Mouse (Mus musculus): ENCODE measurements at regions not wholly inside any gene's neighbourhood (a gene's known extent, or its start where the extent isn't known, plus 50 kb on each side); places are given as distances from the start of the nearest gene placed in this dataset.
A peak's percentile ranks its signal among the peaks of the same experiment; 100 is the strongest.

- H3K9me3 ChIP-seq (ENCODE audit: low read length), result no peaks in the 10 kb centered on the region
- TF ChIP-seq EP300 (IDR thresholded peaks at IDR 0.05) (peak; percentile 98), CTCF (IDR thresholded peaks at IDR 0.05) (no peak)
- H3K4me2 ChIP-seq (replicated peaks; ENCODE audit: low read depth, low read length), result no peak overlapping the region
- peak; percentile 91 for DNase-seq (ENCODE audit: low spot score)
- WGBS, result 49% methylated on average over 3 of the region's 3 CpGs
- H3K9ac ChIP-seq (replicated peaks; ENCODE audit: low read depth), result no peak overlapping the region
- H3K27me3 ChIP-seq (replicated peaks; ENCODE audit: insufficient read depth, low read length), result 0 out of 2 replicates have a peak, but pooled peaks cover 4% of the 10 kb centered on the region
- no peaks in the 10 kb centered on the region for H3K4me1 ChIP-seq (ENCODE audit: insufficient read depth, low read depth, low read length)
- H3K27ac ChIP-seq (ENCODE audit: low read length), result peak overlapping the region; percentile 73
- H3K4me3 ChIP-seq (ENCODE audit: low read depth, low read length), result no peak overlapping the region
- peak; percentile 86 for ATAC-seq
- H3K36me3 ChIP-seq (ENCODE audit: insufficient read depth, low read length), result no peaks in the 10 kb centered on the region
Measured at GRCm38 (mm10) chr9:30829158-30829870, 92.9 kb downstream of the Adamts15 start.

- Histone ChIP-seq H3K4me2 (replicated peaks; ENCODE audit: low read depth, low read length) (no peak overlapping the region), H3K9me3 (ENCODE audit: low read length) (no peaks in the 10 kb centered on the region), H3K4me1 (ENCODE audit: insufficient read depth, low read depth, low read length) (no peaks in the 10 kb centered on the region), H3K4me3 (ENCODE audit: low read depth, low read length) (no peak overlapping the region), H3K27me3 (replicated peaks; ENCODE audit: insufficient read depth, low read length) (0 out of 2 replicates have a peak, but pooled peaks cover 4% of the 10 kb centered on the region), H3K36me3 (ENCODE audit: insufficient read depth, low read length) (no peaks in the 10 kb centered on the region), H3K27ac (ENCODE audit: low read length) (no peak overlapping the region), H3K9ac (replicated peaks; ENCODE audit: low read depth) (no peak overlapping the region)
- TF ChIP-seq CTCF (IDR thresholded peaks at IDR 0.05), result no peak
- ATAC-seq (no peak), DNase-seq (ENCODE audit: low spot score) (no peak)
- 50% methylated on average over 1 of the region's 1 CpGs for WGBS
Measured at GRCm38 (mm10) chr9:30827780-30828179, 94.5 kb downstream of the Adamts15 start.

GRCm38 (mm10) chr9:30824056-30824625 lies 98.1 kb downstream of the Adamts15 start:
- DNase-seq (ENCODE audit: low spot score), result peak; percentile 88
- WGBS, result 30% methylated on average over 4 of the region's 4 CpGs
- TF ChIP-seq EP300 (IDR thresholded peaks at IDR 0.05) (peak; percentile 74), CTCF (IDR thresholded peaks at IDR 0.05) (no peak)

GRCm38 (mm10) chr9:30820806-30821375 lies 101.4 kb downstream of the Adamts15 start:
- no peak overlapping the region for H3K27ac ChIP-seq (ENCODE audit: low read length)
- ATAC-seq (peak; percentile 23; the same call in 1 of the 2 replicates), DNase-seq (ENCODE audit: low spot score) (peak; percentile 47)
- H3K27me3 ChIP-seq (replicated peaks; ENCODE audit: insufficient read depth, low read length), result no peaks in the 10 kb centered on the region
- WGBS, result 56% methylated on average over 2 of the region's 2 CpGs
- H3K4me3 ChIP-seq (ENCODE audit: low read depth, low read length), result no peak overlapping the region
- H3K4me1 ChIP-seq (ENCODE audit: insufficient read depth, low read depth, low read length), result no peaks in the 10 kb centered on the region
- no peak overlapping the region for H3K4me2 ChIP-seq (replicated peaks; ENCODE audit: low read depth, low read length)
- H3K9me3 ChIP-seq (ENCODE audit: low read length), result no peaks in the 10 kb centered on the region
- no peaks in the 10 kb centered on the region for H3K36me3 ChIP-seq (ENCODE audit: insufficient read depth, low read length)
- H3K9ac ChIP-seq (replicated peaks; ENCODE audit: low read depth), result no peak overlapping the region
- no peak for TF ChIP-seq CTCF (IDR thresholded peaks at IDR 0.05)
- TF ChIP-seq EP300 (IDR thresholded peaks at IDR 0.05), result no peak

More at GRCm38 (mm10) chr9:30824056-30824625, 98.1 kb downstream of the Adamts15 start:
- Histone ChIP-seq H3K4me1 (ENCODE audit: insufficient read depth, low read depth, low read length) (no peaks in the 10 kb centered on the region), H3K4me3 (ENCODE audit: low read depth, low read length) (no peak overlapping the region), H3K27me3 (replicated peaks; ENCODE audit: insufficient read depth, low read length) (0 out of 2 replicates have a peak, but pooled peaks cover 4% of the 10 kb centered on the region), H3K27ac (ENCODE audit: low read length) (no peak overlapping the region), H3K36me3 (ENCODE audit: insufficient read depth, low read length) (no peaks in the 10 kb centered on the region), H3K4me2 (replicated peaks; ENCODE audit: low read depth, low read length) (no peak overlapping the region), H3K9ac (replicated peaks; ENCODE audit: low read depth) (no peak overlapping the region), H3K9me3 (ENCODE audit: low read length) (no peaks in the 10 kb centered on the region)
- ATAC-seq, result peak; percentile 78

GRCm38 (mm10) chr9:30813246-30813645 lies 109.0 kb downstream of the Adamts15 start:
- no peak overlapping the region for H3K9ac ChIP-seq (replicated peaks; ENCODE audit: low read depth)
- DNase-seq (ENCODE audit: low spot score) (no peak), ATAC-seq (no peak)
- 41% methylated on average over 4 of the region's 4 CpGs for WGBS
- H3K4me3 ChIP-seq (ENCODE audit: low read depth, low read length), result no peak overlapping the region
- H3K27me3 ChIP-seq (replicated peaks; ENCODE audit: insufficient read depth, low read length), result no peaks in the 10 kb centered on the region
- no peak overlapping the region for H3K27ac ChIP-seq (ENCODE audit: low read length)
- no peaks in the 10 kb centered on the region for H3K9me3 ChIP-seq (ENCODE audit: low read length)
- H3K36me3 ChIP-seq (ENCODE audit: insufficient read depth, low read length), result no peaks in the 10 kb centered on the region
- H3K4me2 ChIP-seq (replicated peaks; ENCODE audit: low read depth, low read length), result no peak overlapping the region
- TF ChIP-seq CTCF (IDR thresholded peaks at IDR 0.05) (no peak), EP300 (IDR thresholded peaks at IDR 0.05) (no peak)
- no peaks in the 10 kb centered on the region for H3K4me1 ChIP-seq (ENCODE audit: insufficient read depth, low read depth, low read length)

- Histone ChIP-seq H3K4me1 (ENCODE audit: insufficient read depth, low read depth, low read length) (no peaks in the 10 kb centered on the region), H3K4me3 (ENCODE audit: low read depth, low read length) (no peak overlapping the region), H3K36me3 (ENCODE audit: insufficient read depth, low read length) (no peaks in the 10 kb centered on the region), H3K27ac (ENCODE audit: low read length) (no peak overlapping the region), H3K9me3 (ENCODE audit: low read length) (no peaks in the 10 kb centered on the region), H3K27me3 (replicated peaks; ENCODE audit: insufficient read depth, low read length) (no peaks in the 10 kb centered on the region), H3K9ac (replicated peaks; ENCODE audit: low read depth) (no peak overlapping the region), H3K4me2 (replicated peaks; ENCODE audit: low read depth, low read length) (no peak overlapping the region)
- WGBS, result 18% methylated on average over 1 of the region's 1 CpGs
- ATAC-seq, result peak; percentile 55
- TF ChIP-seq CTCF (IDR thresholded peaks at IDR 0.05) (no peak), EP300 (IDR thresholded peaks at IDR 0.05) (no peak)
- peak; percentile 47 for DNase-seq (ENCODE audit: low spot score)
Measured at GRCm38 (mm10) chr9:30810843-30811242, 111.4 kb downstream of the Adamts15 start.
